Mouse (Mus musculus) thymus, adult 18-20 months (tissue): ENCODE data around the gene Ankrd63.
A peak's percentile ranks its signal among the peaks of the same experiment; 100 is the strongest.

ENCODE experiments used
- DNase-seq, 2 experiments: peaks; one replicate each; pipeline ENCODE4 v3.0.0; 2022; ENCODE audit warnings: mixed read lengths in 2 of 2

Gene Ankrd63

GRCm38 (mm10) chr2:118725511-118725910 lies 21.7 kb upstream of the Ankrd63 start:
- DNase-seq: no peak

DNA sequence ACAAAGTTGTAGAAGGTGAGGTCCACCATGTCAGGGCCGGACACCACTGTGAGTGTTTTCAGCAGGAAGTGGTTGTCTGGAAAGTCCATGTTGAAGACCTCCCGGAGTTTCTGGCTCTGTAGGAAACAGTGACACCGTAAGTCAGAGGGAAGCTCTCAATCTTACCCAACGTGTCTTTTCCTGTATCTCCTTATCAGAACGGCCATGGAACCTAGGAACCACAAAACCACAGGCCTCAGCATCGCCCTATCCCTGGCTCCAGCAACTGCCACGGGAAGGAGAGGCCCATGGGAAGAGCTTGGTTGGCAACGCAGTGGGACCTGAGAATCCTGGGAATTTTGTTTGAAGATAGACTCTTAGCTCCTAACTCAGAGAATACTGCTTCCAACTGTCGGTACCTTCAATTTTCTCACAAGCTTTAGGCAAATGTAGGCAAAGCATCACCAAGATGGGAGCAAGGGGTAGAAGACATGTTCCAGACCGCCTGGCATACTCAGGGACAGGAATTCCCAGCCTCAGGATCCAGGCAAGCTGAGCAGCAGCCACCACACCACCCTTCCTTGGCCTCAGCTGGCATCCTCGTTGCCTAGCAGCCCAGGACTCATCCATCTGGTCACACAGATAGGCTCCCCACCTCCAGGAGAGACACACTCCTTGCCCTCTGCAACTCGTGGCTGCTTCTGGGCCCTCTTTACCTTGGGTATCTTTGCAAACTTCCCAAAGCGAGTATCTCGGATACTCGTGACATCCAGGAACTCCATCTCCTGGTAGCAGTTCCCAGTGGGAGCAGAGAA lies 20.1 kb upstream of the Ankrd63 start:
- no peak for DNase-seq

- no peak for DNase-seq
Measured at GRCm38 (mm10) chr2:118716677-118717076, 12.9 kb upstream of the Ankrd63 start.

DNA sequence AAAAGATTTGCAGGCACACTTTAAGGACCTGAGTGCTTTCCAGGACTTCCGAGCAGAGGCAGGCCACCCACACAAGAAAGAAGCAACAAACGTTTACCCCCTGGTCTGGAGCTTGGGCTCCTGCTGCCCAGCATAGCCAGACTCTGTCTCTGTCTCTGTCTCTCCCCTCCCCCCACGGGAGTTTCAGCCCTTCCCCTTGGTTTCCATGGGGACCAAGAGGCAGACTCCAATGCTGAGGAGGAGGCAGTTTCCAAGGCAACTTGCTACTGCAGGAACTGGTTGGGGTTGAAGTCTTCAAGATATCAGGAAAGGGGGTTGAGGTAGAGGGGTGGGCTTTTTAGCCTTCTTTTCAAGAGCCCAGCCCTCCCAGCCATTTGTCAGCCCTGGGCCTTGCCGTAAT lies 10.5 kb upstream of the Ankrd63 start:
- no peak for DNase-seq

- no peak for DNase-seq
Measured at GRCm38 (mm10) chr2:118713631-118714030, 9.9 kb upstream of the Ankrd63 start.

DNA sequence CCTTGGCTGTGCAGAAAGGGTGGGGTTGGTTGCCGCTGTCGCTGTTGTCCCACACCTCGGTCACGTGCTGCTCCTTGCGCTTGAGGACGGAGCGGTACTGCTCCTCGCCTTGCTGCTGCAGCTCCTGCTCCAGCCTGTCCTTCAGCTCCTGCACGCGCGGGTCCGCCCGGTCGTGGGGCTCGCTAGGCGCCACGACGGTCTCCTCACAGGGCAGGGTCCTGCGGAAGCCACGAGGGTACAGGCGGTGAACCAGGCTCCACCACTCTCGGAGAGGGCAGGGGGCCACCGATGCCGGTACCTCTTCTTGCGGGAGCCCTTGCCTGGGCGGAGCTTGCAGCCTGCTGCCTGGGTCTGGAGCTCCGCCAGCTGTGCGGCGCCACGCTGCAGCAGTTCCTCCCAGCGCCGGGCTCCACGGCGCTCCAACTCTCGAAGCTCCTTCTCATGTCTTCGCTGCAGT lies 7.3 kb upstream of the Ankrd63 start:
- DNase-seq: peak in 1 of 2 experiments; percentile 13

- no peak for DNase-seq
Measured at GRCm38 (mm10) chr2:118709655-118710221, 6.0 kb upstream of the Ankrd63 start.

DNA sequence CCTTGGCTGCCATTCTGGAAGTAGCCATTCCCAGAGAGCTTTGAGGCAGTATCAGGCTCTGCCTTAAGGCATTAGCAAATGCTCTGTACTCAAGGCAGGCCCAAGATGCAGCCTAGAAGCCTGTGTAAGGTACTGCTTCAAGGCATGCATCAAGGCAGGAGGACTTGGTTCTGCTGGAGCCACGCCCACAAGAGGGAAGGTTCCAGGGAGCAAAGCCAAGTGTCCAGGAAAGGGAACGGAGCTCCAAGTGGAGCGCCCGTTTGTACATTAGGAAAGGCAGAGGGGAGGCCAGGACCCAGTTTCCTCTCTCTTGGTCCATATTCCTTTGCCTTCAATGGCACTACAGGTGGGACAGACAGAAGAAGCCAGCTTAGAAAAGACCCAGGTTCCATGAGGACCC lies 4.7 kb upstream of the Ankrd63 start:
- DNase-seq: no peak

DNA sequence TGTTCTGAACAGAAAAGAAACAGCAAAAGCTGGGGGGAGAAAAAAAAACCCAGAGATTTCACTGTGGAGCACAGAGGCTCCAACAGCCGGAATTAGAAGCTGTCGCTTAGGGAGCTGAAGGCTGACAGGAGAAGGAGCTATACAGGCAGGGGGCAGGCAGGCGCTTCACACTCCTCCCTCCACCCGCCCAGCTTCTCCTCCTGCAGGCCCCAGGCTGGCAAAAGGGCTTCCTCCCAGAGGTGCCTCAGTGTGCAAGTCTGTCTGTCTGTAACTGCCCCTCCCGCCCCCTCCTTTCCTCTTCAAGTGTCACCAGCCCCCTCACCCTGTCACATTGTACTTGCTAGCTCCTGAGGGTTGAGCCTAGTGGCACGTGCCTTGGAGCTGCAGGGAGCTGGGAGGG lies 2.7 kb upstream of the Ankrd63 start:
- DNase-seq: no peak

GRCm38 (mm10) chr2:118702883-118703761 lies 641 bp downstream of the Ankrd63 start:
- DNase-seq: no peak

DNA sequence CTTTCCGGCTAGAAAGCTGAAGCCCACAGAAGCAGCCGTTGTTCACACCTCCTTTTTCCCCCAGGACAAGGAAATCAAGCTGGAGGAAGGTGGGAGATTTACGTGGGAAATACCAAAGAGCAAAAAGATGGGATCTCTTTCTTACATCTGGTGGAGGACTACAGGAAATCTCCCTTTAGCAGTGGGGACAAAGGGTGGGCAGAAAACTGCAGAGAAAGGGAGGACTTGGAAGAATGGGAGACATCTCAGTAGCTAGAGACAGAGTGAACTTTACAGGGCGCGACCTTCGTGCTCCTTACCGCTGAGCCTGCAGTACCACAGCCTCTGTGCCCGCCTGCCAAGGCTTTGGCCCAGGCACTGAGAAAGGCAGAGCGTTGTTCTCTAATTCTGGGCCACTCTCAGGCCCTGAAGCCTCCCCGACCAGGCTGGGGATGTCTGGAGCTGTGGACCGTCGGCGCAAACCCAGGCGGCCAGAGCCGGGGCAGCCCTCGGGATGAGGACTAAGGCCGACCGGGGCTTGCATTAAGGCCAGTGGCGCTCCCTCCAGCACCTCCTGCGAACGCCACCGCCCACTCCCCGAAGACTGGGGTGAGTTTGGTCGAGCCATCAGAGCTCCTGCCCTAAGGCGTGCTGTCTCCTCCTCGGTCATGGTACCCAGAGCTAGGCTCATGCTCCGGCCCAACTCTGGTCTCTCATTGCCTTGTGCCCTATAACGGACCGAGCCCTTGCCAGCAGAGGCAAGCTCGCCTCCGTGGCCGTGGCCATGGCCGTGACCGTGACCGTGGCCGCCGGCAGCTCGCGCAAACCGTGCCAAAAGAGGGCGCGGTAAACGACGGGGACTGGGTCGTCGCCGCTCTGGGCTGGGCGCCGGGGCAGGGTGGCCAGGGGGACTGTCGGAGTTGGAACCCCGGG lies 1.5 kb downstream of the Ankrd63 start:
- DNase-seq: peak in 1 of 2 experiments; percentile 16

DNA sequence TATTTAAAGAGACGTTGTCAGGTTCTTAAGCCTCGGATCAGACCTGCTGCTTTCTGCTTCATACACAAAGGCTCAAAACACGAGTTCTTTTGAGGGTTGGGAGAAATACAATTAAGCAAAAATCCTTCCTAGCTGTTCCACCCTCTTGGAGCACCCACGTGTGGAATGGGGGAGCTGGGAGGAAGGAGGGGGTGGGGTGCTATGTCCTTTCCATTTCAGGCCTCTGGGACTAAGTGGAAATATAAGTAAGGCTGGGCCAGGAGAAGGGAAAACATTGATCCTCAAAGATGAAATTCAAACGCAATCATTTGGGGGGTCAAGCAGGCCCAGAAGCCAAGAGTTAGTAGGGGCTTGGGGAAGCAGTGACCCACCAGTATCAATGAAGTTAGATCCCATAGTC lies 2.6 kb downstream of the Ankrd63 start:
- DNase-seq: no peak

DNA sequence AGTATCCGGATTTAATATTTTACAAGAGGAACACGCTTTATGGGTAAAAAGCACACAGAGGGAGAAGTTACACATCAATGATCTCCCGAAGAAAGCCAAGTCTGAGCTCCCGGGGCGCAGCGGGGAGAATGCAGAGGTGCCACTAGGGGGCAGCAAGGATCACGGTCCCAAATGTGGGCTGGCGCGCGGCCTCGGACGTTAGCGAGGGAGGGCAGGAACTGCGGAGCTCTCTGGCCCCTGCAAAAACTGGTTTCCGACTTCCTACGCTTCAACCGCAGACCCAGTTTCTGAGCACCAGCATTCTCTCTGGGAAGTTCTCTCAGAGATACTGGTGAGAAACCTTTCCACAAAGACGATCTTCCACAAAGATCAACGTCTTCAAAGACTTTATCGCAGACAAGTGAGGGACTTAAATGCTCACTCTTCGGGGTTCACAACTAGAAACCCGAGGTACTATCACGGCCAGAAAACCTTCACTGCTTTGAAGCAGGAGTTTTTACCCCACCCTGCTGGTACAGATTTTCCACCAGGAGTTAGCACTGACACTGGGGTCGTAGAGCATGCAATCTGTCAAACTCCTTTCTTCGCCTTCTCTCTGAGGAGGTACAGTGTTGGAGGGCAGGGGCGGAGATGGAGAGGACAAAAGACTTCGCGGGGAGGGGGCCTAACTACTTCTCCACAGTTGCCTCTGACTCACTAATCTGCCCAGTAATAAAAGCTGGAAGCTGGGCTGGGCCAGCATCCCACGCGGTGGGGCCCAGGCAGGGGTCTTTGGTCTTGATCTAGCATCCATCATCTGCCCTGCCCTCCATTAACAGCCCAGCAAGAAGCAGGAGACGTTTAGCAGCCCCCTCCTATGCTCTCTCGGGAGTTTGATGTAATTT lies 3.3 kb downstream of the Ankrd63 start:
- peak; percentile 58 to 69 for DNase-seq

GRCm38 (mm10) chr2:118697955-118698354 lies 5.8 kb downstream of the Ankrd63 start:
- no peak for DNase-seq

- DNase-seq: no peak
Measured at GRCm38 (mm10) chr2:118697311-118697877, 6.4 kb downstream of the Ankrd63 start.

DNA sequence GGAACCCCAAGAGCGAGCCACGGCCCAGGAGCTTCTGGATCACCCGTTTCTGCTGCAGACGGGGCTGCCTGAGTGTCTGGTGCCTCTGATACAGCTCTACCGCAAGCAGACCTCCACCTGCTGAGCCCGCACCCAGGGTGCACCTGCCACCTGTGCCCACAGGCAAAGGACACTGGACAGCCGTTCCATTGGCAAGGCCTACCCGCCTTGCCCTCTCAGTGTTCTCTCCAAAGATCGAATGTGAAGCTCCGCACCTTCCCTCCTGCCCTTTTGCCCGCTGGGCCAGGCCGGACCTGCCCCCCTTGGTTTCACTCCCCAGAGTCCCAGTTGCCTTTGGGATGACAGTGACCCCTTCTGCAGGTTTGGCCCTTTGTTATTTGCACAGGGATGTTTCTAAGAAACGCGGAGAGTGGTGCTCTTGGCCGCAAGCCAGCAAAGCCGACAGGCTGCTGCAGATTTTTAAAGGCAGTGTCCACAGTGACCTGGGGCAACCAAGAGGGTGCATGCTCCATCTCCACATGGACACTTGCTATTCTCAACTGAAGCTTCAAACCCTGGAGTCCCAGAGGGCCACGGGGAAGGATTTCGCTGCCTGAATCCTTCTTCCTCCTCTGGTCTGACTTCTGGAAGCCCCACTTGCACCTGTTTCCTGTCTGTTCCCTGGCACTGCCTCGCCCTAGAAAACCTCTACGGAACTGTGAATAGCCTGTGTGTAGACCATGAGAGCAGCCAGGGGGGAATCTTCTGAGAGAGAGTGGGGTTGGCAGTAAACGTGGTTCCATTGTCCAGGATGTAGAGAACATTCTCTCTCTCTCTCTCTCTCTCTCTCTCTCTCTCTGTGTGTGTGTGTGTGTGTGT lies 7.1 kb downstream of the Ankrd63 start:
- peak in 1 of 2 experiments; percentile 17 for DNase-seq

DNA sequence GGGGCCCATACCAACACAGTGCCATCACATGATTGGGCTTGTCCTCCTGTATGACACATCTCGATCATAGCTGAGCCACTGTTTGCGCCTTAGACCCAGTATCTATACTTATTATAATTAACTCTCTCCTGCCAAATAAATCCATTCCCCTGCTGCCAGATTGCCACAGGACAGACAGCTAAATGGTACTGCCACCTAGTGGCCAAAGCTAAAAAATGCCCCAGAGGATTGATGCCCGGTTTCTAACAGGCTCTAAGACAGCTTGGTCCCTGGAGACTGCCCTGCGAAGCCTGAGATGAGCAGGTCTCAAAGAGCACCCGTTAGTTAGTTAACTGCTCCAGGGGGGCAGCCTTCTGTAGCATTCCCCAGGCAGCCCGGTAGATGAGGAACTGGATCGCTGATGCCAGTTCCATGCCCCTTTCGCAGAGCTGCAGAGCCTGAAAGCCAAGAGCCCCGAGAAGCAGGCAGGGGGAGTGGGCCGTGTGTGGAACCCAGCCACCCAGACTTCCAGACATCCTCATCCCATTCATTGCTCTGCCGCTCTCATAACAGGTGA lies 8.0 kb downstream of the Ankrd63 start:
- peak in 1 of 2 experiments; percentile 15 for DNase-seq

GRCm38 (mm10) chr2:118693370-118693966 lies 10.3 kb downstream of the Ankrd63 start:
- no peak for DNase-seq

DNA sequence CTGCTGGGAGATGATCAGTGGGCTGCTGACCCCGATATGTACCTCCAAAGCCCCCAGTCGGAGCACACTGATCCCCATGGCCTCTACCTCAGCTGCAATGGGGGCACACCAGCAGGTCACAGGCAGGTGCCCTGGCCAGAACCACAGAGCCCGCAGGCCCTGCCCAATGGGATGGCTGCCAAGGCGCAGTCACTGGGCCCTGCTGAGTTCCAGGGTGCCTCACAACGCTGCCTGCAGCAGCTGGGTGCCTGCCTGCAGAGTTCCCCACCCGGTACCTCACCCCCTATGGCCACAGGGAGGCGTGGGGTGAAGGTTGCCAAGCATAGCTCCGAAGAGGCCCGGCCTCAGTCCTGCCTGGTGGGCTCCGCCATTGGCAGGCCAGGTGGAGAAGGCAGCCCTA lies 13.9 kb downstream of the Ankrd63 start:
- DNase-seq: no peak
